Mouse (Mus musculus): Measurements from ENCODE around the gene Slc35e1.

Slc35e1 gene

DNA sequence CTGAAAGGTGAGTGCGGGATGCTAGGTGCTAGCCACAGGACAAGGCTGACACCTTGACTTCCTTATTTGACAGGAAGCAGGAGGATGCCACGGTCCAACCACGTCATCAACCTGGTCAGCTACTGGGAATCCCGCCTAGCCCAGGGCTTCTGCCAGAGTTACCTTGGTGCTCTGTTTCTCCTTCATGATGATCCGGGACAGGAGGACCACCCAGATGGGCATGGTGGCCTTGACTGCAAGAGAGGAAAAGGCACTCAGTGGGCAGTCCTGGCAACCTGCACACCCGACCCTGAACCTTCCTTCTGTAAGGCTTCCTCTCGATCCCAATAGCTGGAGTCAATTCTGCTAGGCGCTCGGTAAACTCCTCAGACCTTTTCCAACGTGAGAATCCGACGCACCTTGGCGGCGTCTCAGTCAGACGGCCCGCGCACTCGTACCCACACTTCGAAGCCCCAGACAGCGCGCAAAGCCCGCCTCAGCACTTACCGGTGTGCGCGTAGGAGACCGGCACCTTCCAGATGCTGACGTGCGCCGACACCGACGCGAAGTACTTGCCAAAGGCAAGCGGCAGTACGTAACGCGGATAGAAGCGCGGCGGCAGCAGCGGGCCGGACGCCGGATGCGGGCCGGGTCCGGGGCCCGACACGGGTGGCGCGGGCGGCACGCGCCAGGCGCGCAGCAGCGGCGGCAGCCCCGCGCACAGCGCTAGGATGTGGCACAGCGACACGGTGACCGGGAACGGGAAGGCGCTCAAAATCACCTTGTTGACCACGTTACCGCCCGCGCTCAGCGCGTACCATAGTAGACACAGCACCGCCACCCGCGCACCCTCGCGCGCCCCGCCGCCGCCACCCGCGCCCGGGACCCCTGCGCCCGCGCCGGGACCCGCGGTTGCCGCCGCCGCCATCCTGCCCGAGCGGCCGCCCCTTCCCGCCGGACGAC lies at the start of gene Slc35e1:
Gene Slc35e1, minus strand, starts transcription at position 935 of the 942 bp plus-strand sequence.
- no peak for DNase-seq (ENCODE audit: low spot score in 2 of 2)

DNA sequence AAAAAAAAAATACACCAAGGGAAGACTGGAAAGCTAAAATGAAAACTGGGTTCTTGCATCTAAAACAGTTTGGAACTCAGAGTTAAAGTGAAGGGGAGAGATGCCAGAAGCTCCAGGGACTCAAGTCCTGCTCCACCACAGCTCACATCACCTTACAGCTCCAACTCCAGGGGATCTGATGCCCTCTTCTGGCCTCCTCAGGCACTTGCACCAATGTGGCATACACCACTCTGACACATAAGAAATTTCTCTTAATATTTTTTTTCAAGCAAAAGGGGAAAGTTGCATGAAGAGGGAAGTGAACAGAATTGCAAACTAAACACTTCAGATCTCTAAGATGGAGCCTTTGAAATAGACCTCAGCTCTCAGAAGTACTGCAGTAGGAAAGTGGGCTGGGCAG lies 46.8 kb upstream of the Slc35e1 start:
- DNase-seq (ENCODE audit: low spot score in 2 of 2): no peak

DNA sequence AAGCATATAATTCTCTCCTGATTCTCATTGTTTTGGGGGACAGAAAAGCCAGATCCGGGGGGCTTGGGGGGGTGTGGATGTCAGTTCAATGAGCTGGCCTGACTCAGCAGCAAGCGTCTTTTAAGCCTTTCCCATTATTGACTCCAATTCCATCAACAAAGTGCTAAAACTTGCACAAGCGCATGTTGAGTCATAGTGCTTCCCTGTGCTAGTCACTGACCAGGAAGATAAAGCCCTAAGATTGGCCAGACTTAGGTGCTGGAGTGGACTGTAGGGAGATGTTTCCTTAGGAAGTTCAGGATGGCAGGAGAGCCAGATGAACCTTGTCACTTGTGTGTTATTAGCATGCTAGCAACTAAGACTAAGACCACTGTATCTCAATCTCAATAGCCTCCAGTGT lies 42.5 kb upstream of the Slc35e1 start:
- DNase-seq (ENCODE audit: low spot score in 2 of 2): no peak

DNA sequence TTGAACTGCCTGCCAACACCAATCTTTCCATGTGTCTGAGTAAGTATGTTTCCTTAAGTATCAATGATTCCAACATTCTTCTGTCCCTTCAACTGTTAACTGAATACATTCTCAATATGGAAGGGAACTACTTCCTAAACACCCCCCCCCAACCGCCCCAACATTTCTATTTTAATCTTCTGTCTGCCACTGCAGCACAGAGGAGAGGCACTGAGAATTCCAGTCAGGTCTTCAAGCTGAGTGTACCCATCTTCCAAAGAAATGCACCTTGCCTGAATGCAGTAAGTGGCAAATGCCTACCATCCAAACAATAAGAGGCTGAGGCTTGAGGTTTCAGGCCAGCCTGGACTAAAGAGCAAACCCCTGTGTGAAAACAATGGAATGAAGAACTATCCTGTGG lies 39.7 kb upstream of the Slc35e1 start:
- no peak for DNase-seq (ENCODE audit: low spot score in 2 of 2)

DNA sequence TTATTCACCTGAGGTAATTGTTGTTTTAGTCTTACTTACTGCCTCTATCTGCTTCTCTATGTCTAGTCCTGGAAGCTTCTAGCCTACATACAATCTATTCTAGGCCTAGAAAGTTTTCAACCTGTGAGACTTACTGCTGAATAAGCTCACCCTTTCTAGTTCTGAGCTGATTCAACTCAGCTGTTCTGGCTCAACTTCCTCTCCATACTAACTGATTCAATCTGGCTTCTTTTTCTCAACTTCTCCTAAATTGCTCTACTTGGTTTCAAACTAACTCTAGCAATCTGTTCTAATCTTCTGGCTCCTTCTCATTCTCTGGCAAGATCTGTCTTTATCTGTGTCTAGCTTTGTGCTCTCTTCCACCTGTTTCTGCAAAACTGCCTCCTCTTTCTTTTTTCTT lies 29.5 kb upstream of the Slc35e1 start:
- DNase-seq (ENCODE audit: low spot score in 2 of 2): no peak

DNA sequence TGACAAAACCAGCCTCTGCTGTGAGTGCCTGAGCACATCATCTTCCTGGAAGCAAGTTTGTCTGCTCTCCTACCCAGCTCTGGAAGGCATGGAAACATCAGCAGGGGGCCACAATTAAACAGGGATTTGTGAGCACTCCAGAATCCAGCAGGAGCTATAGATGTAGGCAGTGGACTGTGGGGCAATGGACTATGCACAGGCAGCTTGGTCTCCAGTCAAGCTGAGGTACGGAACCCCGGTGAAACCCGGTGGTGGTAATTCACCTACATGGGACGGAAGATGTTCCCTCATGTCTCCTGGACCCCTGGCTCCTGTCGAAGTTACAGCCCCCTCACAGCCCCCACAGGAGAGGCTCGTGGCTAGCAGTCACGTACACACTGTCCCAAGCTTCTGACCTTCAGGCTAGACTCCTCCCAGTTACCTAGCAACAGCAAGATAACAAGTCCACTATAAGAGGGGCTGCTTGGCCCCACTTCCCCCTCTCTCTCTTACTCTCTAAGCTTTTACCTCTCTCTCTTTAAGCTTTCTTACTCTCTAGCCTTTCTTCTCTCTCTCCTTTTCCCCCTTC lies 25.1 kb upstream of the Slc35e1 start:
- no peak for DNase-seq (ENCODE audit: low spot score in 2 of 2)

DNA sequence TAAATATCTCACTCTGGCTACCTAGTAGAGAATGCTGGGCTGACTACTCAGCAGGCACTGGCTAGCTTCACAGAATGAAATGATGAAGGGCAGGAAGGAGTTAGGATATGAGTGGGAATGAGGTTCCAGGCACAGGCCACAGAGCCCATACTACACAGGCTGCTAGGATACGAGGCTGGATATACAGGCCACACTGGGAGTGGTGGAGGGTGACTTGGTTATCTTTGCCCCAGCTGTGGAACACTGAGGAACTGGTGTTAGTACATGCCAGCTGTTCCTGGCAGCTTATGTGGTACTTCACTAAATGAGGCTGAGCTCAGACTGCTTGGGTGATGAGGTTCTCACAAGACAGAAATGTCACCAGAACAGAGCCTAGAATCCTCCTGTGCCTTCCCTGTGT lies 20.7 kb upstream of the Slc35e1 start:
- no peak for DNase-seq (ENCODE audit: low spot score in 2 of 2)

DNA sequence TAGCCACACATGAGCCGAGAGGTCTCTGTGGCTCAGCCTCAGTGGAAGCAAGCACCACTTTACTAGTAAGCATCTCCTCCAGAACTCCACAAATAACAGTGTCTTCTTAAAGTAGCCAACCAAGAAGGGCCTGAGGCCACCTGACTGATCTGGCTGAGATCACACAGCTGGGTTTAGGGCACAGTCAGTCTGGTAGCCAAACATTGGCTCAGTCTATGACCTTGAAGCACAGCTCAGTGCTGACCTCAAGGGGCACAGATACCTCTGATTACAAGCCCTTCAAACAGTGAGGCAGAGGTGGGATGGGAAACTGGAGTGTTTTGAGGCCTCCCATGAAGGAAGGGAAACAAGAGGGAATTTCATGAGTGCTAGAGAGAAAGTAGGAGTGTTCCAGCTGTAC lies 20.2 kb upstream of the Slc35e1 start:
- DNase-seq (ENCODE audit: low spot score in 2 of 2): no peak

DNA sequence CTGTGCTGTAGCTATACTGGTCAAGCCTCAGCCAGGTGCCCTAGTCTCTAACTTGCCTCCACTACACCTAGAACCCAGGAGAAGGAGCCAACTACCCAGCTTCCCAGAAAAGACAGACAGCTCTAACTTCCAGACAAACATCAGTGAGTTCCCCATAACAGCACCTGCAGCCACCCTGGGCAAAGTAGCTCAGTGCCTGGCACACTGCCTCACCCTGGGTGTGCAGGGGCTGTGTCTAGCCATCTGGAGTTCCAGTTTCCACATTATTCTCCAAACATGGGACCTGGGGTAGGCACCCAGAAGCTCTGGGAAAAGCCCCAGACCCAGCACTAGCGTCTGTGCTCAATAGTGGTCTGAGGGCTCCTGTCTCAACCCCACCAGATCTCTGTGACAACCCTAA lies 15.1 kb upstream of the Slc35e1 start:
- no peak for DNase-seq (ENCODE audit: low spot score in 2 of 2)

DNA sequence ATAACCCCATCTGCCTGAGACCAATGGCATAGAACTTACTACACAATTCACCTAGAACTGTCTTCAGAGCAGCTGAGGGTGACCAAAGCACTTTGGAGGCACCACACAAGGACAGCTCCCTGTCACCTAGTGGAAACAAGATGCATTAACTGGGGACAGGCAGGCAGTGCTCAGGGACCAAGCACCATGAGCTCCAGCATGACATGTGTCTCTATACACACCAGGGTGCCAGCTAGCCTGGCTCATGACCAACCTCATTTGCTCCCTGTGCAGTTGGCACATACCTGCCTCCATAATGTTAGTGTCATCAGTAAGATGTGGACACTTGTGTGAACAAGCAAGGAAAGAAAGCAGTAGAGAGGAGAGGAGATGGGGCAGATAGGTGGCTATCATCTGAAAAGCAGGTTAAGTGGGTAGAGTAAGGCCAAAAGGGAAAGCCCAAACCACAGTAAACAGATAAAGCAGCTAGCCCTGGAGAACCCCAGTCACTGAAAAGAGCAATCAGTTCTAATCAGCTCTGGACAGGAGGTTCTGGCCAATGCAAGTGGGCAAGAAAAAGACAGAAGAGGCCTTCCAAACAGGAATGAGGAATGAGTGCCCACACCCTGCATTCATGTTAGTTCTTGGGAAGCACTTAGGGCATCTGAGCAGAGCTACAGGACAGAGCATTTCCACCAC lies 12.4 kb upstream of the Slc35e1 start:
- DNase-seq (ENCODE audit: low spot score in 2 of 2): no peak

DNA sequence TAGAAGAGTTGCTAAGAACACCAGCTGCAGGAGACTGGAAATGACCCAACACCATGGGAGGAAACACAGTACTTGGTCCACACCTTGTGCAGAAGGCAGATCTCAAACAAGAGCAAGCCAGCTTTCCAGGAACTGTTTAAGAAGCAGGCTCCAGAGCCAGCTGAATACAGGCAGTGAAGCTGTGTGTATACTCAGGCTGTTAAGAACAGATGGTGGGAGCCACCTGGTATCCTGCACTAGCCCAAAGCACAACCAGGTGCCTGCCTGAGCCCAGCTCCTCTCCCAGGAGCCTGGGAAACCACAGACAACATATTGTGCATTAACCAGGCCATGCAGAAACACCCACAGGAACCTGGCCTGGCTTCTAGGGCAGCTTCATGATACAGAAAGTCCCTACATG lies 11.7 kb upstream of the Slc35e1 start:
- no peak for DNase-seq (ENCODE audit: low spot score in 2 of 2)

DNA sequence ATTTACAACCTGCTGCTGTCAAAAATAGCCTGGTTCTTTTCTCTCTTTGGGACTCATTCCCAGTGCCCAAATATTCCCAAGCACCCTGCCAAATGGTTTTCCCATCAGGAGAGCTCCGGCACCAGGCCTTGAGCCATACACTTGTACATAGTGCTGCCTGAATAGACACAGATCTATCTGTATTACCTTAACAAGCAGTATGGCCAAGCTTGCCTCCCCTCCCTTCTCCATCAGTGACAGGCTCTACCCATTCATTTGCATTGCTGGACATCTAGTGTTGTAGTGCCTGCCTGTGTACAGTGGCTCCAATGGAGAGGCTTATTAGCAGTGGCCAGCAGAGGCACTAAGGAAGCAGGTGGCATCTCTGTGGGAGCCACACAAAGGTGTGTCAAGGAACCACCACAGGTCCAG lies 8.1 kb upstream of the Slc35e1 start:
- peak; percentile 40 to 64 for DNase-seq (ENCODE audit: low spot score in 2 of 2)

DNA sequence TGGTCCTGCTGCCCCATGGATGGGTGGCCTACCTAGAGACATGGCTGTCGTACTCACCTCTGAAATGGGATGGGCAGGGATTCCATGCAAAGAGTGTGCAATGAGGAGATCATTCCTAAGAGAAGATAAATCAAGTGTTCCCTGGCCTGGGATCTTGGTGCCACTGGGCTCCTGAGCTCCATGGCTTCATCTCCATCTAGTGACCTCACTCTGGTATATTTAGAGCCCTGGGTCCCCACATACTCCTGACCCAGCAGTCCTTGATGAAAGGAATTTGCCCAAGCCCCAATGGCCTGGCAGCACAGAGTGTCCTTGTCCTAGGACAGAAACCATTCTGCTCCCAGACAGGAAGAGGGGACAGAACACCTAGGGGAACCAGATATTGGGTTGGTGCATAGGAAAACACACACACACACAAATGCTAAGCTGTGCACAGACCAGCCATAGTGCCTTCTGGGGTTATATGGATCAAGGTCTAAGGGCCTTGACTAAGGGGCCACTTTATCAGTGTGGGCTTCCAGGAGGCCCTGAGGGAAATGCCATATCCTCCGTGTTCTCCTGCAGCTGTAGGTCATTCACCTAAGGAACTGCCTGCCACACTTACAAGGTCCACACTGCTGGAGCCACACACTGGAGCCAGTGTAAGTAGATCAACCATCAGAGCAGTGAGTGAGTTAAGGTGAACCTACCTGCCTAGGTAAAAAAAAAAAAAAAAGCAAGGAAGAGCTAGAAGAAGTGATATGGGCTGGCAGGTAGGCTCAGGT lies 7.3 kb upstream of the Slc35e1 start:
- DNase-seq (ENCODE audit: low spot score in 2 of 2): peak; percentile 79 to 80

DNA sequence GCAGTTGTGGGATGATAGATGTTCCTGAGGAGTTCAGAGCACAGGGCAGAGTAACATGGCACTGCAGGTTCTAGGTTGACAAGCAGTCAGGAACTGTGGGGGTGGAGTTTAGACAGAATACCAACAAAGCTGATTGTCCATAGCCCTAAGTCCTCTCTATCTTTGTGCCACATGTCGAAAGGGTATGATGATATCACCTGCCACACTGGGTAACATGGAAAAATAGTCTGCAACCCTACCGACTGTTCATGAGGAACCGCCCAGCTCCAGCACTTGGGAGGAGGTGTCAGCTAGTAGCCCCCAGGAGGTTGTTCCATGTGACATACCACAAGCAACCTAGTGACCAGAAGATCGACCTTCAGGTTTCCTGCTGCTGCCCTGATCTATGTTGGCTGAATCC lies 6.1 kb upstream of the Slc35e1 start:
- DNase-seq (ENCODE audit: low spot score in 2 of 2): no peak

DNA sequence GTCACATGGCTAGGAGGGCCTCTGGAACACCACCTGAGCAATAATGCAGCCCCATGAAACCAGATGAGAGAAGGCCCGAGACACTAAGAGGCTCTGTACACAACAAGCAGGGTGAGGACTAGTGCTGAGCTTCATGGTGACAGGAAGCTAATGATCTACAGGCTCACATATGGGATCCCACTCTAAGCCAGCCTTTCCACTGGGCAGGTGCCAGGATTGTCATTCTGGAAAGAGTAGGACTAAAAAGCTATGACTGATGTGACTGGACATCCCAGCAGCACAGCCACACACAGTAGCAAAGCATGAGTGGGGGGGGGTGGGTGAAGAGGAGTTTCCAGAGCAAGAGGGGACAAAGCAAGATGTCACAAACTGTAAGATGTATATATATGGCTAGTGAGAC lies 5.5 kb upstream of the Slc35e1 start:
- DNase-seq (ENCODE audit: low spot score in 2 of 2): no peak

DNA sequence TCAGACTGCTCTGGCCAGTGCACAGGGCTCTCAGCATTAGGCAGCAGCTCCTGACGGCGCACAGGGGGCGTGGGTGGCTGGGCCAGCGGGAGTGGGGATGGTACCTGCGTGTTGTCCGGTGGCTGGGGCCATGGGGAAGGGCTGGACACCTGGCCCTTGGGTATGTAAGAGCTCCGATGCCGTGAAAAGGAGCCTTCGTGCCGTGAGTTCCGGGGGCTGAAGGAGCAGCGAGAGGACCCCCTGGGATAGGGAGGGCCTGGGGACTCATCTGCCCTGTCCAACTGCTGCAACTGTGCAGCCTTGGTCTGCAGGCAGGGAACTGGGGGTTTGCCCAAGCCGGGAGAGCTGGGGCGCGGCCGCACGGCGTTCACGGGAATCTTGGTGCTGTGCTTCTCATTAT lies 3.8 kb upstream of the Slc35e1 start:
- DNase-seq (ENCODE audit: low spot score in 2 of 2): no peak

DNA sequence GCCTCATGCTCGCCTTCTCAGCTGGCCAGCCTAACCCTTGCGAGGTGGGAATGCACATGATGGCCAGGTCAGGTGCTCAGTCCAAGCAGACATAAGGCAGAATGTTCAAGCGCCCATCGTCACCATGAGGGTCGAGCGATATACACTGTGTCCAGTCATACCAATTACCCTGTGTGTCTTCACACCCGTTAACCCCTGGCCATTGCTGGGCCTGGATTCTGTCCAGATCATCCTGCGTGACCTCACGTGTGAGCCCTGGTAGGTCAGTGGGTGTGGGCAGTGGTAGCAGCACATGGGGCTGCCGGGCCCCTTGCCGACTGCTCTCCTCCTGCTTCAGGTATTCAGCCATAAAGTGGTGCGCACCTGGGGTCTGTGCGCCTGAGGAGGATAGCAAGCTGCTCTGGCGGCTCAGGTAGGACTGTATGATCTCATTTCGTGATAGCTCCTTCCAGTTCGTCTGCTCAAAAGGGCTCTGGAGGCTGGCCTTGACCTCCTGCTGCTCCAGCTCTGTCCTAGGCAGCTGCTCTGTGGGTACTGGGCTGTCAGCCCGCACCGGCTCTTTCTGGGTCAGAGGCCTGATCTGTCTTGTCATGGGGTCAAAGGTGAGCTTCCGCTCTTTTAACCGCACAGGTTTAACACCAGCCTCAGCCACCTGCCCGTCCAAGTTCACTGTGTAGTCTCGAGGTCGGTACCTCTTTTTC lies 3.1 kb upstream of the Slc35e1 start:
- no peak for DNase-seq (ENCODE audit: low spot score in 2 of 2)

DNA sequence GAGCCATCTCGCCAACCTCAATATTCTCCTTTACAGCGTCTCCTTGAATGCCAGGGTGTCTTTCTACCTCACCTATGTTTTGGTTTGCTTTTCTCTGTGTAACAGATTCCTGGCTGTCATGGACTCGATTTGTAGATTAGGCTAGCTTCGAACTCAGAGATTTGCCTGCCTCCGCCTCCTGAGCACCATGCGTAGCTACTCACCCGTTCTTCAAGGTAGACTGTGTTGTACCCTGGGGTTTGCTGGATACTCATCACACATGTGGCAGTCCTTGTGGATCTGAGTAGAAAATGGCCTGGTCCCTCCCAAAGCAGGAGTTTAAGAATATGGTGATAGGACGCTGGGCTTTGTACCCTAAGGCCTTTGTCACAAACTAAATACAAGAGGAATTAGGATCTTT lies 967 bp upstream of the Slc35e1 start:
- no peak for DNase-seq (ENCODE audit: low spot score in 2 of 2)

DNA sequence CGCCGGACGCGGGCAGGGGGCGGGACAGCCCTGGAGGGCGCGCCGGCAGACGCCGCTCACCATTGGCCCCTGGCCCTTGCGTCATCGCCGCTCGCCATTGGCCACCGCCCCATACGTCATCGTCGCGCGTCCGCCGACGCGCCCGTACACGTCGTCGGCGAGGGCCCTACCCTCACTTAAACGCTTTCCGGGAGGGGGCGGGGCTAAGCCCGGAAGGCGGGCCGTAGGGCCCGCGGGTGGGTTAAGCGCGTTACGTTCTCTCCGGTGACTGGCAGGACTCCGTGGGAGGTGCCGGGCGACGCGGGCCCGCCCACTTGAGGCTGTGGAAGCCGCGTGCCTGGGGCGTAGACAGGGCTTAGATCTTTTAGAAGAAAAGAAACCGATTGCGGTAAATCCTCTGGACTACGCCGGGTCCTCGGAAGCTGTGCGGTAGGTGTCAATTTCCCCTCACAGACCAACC lies 238 bp upstream of the Slc35e1 start:
- DNase-seq (ENCODE audit: low spot score in 2 of 2): peak; percentile 99 to 100

DNA sequence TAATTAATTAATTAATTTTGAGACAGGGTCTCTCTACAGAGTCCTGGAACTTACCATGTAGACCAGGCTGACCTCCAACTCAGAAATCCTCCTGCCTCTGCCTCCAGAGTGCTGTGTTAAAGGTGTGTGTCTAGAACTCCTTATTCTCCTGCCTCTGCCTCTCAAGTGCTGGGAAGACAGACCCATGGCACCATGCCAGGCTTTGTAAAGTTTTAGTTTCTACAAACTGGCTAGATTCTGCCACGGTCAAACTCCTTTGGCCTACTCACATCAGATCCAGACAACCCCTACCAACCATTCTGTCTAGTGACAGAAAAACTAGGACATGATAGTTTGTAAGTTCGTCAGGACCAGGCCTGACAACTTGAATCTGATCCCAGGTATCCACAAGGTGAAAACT lies 1.4 kb downstream of the Slc35e1 start:
- no peak for DNase-seq (ENCODE audit: low spot score in 2 of 2)

DNA sequence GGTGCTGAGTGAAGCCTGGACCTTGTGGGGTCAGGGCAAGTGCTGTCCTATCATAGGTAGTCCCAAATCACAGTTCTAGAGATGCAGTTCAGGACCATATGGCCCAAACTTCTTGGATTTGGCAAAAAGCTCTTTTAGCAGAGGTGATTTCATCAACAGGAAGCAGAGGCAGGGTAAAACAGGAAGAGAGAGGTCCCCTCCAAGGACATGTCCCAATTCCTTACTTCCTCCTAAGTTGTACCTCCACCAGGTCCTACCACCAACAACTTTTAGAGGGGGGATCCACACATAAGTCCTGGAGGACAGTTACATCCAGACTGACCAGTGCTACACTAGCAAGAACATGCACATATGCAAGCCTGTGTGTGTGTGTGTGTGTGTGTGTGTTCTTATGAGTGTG lies 5.4 kb downstream of the Slc35e1 start:
- no peak for DNase-seq (ENCODE audit: low spot score in 2 of 2)
